Mouse (Mus musculus) cerebellum, adult 2 months (tissue): ENCODE measurements around the gene Zfp3. TPM values are rescaled to one million over a fixed set of nuclear protein-coding genes. Genes with fewer than 3 reads are reported as not detected.

ENCODE experiments used
- DNase-seq, 2 experiments: peaks; one replicate each; pipeline ENCODE4 v3.0.0; 2021
- H3K27ac ChIP-seq: fragments of 200-500 bp; 2 replicates; pipeline ENCODE4 v1.5.1; 2012; ENCODE audit warnings: low read length, control low read depth, inconsistent platforms; ENCODE audit not compliant: insufficient read depth
- H3K27me3 ChIP-seq: fragments of 200-500 bp; 2 replicates; pipeline ENCODE4 v1.6.1; 2012; ENCODE audit warnings: inconsistent platforms, mild to moderate bottlenecking, low read length, moderate library complexity; ENCODE audit not compliant: control insufficient read depth, insufficient read depth
- H3K4me1 ChIP-seq: fragments of 200-500 bp; 2 replicates; pipeline ENCODE4 v1.6.1; 2011; ENCODE audit warnings: low read length; ENCODE audit not compliant: control insufficient read depth, insufficient read depth
- H3K4me3 ChIP-seq: fragments of 200-500 bp; replicated peaks from 2 replicates; pipeline ENCODE3; 2011; ENCODE audit warnings: mild to moderate bottlenecking, low read depth, low read length, control low read depth; ENCODE audit not compliant: insufficient read depth
- CTCF ChIP-seq: fragments of 200-500 bp; IDR thresholded peaks from 2 replicates; pipeline ENCODE4 v1.5.1; 2011; ENCODE audit warnings: low read depth, mild to moderate bottlenecking, control low read depth, low read length, moderate library complexity, borderline replicate concordance; ENCODE audit not compliant: insufficient read depth
- POLR2A ChIP-seq: fragments of 200-500 bp; IDR thresholded peaks from 2 replicates; pipeline ENCODE4 v1.6.1; 2011; ENCODE audit warnings: low read length, control low read depth, borderline replicate concordance; ENCODE audit not compliant: insufficient read depth
- WGBS: fragments of 180-500 bp; shearing (Covaris S2); methylation state at CpG from one replicate; pipeline ENCODE4 v1.1.7; 2018; 5-methylcytosine and 5-hydroxymethylcytosine counted together
- polyA plus RNA-seq: library from polyadenylated mRNA; depleted of rRNA; stranded (reverse); fragments of >200 nt; gene quantifications from 2 replicates; pipeline ENCODE4 v1.2.3, GENCODE M21; 2012

Gene Zfp3
- polyA plus RNA-seq, 1 experiment = 11.1 TPM

DNA sequence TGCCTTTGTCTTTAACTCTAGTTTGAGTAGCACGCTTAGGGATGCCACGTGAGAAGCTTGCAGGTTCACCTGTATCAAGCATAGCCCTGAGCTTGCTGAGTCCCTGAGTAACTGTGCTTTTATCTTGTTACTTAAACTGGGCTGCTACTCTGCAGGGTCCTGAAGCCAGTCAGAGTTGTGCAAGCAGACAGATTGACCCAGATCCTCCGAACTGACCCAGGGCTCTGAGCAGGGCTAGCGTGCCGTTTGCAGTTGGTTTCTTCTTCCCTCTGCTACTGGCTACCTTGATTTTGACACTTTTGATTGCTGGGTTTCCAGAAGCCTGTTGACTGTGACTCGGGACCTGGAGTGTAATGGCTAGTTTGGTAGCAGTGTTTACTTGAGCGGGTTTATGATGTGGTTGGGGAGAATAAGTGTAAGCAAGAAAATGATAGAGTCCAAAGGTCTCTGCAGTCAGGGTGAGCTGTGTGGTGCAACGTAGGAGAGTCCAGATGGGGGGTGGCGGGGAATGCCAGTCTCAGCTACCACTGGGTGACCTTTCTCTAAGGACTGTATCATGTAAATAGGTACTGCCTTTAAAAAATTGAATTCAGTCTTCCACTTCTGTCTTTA lies 33.5 kb upstream of the Zfp3 start:
- H3K4me3 ChIP-seq = no peak overlapping the region
- TF ChIP-seq CTCF (no peak), POLR2A (no peak)
- H3K4me1 ChIP-seq = 0 out of 2 replicates have a peak, but pooled peaks cover 5% of the 10 kb centered on the region
- no peaks in the 10 kb centered on the region for H3K27me3 ChIP-seq
- 75% methylated on average over 9 of the region's 9 CpGs for WGBS
- H3K27ac ChIP-seq = peak overlapping the region; percentile 50; the same call in 1 of the 2 replicates
- DNase-seq = no peak

DNA sequence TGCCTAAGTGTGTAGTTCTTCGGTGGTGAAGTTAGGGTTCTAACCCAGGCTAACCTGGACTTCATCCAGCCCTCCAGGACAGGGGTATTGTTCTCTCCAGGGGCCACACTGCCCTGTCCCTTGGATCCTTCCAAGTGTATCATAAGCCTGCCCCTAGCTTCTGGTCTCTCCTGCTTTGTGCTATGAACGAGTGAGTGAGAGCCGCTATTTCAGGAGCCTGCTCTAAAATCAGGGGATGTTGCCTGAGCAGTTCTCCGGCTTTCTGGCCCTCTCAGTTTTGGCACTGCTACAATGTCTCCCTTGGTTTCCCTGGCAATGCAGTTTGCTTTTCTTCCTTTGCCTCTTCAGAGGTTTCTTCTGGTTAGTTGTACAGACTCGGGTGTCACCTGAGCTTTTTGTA lies 32.8 kb upstream of the Zfp3 start:
- Histone ChIP-seq H3K4me1 (0 out of 2 replicates have a peak, but pooled peaks cover 5% of the 10 kb centered on the region), H3K27me3 (no peaks in the 10 kb centered on the region), H3K27ac (peak overlapping the region; percentile 50; the same call in 1 of the 2 replicates), H3K4me3 (no peak overlapping the region)
- DNase-seq = peak in 1 of 2 experiments; percentile 36
- WGBS = 9% methylated on average over 5 of the region's 5 CpGs
- TF ChIP-seq CTCF (no peak), POLR2A (no peak)

DNA sequence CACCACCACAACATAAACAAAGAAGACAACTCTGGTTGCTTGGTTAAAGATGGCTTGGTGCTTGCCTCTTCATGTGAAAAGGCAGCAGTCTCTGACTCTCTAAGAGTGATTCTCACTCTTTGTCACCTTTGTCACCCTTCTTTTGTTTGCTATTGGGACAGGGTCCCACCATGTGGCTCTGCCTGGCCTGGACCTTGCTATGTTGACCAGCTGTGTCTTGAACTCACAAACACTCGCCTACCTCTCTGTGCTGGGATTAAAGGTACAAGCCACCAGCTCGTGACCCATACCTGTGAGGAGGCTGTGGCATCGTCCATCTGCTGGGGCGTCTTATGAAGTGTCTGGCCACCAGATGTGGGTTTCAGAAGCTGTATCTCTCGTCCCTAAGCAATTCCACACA lies 30.8 kb upstream of the Zfp3 start:
- 77% methylated on average over 5 of the region's 5 CpGs for WGBS
- H3K4me3 ChIP-seq = no peak overlapping the region
- H3K27me3 ChIP-seq = no peaks in the 10 kb centered on the region
- TF ChIP-seq CTCF (no peak), POLR2A (no peak)
- H3K4me1 ChIP-seq = 0 out of 2 replicates have a peak, but pooled peaks cover 5% of the 10 kb centered on the region
- no peak for DNase-seq
- H3K27ac ChIP-seq = no peak overlapping the region

DNA sequence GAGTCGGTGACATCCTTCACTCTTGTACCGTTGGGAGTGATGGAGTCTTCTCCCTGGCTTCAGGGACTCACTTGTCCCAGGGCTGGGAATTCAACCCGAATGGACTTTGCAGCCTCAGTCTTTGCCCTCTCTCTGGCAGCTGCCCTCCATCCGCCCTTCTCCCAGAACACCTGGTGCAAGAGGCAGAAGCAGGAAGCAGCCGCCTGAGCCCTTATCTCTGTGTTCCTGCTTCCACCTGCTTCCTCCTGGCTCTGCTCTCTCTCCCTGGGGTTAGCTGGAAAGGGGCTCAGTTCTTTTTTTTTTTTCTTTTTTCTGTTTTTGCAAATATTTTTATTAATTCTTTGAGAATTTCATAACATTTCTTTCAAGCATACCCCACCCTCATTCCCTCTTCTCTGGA lies 26.3 kb upstream of the Zfp3 start:
- no peak overlapping the region for H3K27ac ChIP-seq
- H3K4me3 ChIP-seq = no peak overlapping the region
- H3K27me3 ChIP-seq = no peaks in the 10 kb centered on the region
- peaks cover 2% of the 10 kb centered on the region; the same call in 1 of the 2 replicates for H3K4me1 ChIP-seq
- no peak for DNase-seq
- no peak for TF ChIP-seq CTCF
- no peak for TF ChIP-seq POLR2A
- 49% methylated on average over 5 of the region's 5 CpGs for WGBS

DNA sequence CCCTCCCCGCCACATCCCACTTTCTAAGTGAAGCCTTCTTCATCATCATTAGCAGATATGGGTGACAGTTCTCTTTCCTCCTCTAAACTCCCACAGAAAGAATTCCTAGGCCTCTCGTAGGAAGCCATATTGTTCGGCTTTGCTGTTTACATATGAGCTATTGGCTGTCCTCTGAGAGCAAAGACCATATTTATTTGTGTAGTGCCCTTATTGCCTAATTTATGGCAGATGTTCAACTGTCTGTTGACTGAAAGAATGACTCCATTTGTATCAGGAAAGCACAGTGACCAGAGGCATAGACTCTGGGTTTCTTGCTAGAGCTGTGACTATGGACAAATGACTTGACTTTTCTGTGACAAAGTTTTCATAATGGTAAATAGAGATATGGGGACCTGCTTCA lies 22.4 kb upstream of the Zfp3 start:
- no peak for TF ChIP-seq POLR2A
- TF ChIP-seq CTCF = no peak
- Histone ChIP-seq H3K4me3 (no peak overlapping the region), H3K27ac (no peak overlapping the region), H3K27me3 (no peaks in the 10 kb centered on the region), H3K4me1 (peaks cover 2% of the 10 kb centered on the region; the same call in 1 of the 2 replicates)
- 92% methylated on average over 3 of the region's 3 CpGs for WGBS
- DNase-seq = no peak

DNA sequence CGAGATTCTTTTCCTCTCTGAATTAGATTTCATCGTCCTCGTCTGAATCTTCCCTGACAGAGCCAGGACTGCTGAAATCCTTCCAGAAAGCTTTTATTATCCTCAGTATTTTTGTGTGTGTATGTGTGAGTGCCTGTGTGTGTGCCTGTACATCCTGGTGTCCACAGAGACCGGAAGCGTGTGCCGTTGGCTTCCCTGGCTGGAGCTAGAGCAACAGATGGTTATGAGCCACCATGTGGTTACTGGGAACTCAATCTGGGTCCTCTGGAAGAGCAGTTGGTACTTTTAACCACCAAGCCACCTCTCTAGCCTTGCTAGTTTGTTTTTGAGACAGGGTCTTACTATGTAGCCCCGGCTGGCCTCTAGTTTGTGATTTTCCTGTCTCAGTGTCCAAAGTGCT lies 21.9 kb upstream of the Zfp3 start:
- Histone ChIP-seq H3K4me3 (no peak overlapping the region), H3K27me3 (no peaks in the 10 kb centered on the region), H3K27ac (no peak overlapping the region), H3K4me1 (peaks cover 2% of the 10 kb centered on the region; the same call in 1 of the 2 replicates)
- TF ChIP-seq CTCF (no peak), POLR2A (no peak)
- no peak for DNase-seq
- 27% methylated on average over 7 of the region's 7 CpGs for WGBS

DNA sequence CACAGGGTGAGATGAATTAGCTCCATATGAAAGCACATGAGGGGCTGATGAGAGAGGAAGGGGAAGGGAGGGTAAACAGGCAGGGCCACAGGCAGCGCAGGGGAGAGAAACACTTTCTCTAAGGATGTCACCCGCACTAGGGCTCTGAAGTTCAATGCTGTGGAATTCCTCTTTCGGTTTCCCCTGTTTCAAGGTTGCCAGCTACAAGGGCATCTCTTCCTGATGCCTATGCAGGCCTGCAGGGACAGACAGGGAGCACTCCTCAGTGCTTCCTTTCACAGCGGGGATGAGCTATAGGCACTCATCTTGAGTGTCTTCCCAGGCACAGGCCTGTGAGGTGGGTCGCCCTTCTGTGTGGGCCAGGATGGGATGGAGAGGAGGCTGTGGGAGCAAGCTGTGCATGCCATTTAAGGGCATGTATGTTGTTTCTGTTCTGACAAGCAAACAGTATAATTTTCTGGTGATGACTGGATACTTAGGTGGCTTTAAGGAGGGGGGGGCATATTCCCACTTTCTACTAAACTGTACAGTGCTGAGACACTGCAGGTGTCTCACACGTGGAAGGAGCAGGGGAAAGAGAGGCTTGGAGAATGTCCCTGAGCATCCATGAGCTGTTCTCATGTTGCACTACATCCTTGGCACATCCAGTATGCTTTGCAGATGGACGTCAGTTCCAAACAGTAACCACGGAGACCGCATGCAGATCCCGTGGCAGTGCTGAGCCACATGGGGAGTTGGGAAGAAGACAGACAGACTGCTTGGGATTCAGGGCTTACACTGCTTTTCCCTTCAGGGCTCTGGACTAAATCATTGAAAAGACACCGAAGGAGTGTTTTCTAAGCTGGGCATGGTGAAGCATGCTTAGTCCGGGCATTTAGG lies 21.2 kb upstream of the Zfp3 start:
- WGBS = 50% methylated on average over 12 of the region's 12 CpGs
- Histone ChIP-seq H3K4me1 (peaks cover 2% of the 10 kb centered on the region; the same call in 1 of the 2 replicates), H3K27ac (no peak overlapping the region), H3K27me3 (no peaks in the 10 kb centered on the region), H3K4me3 (no peak overlapping the region)
- no peak for DNase-seq
- no peak for TF ChIP-seq POLR2A
- TF ChIP-seq CTCF = no peak
